Mouse (Mus musculus) right cerebral cortex, postnatal 4 days (tissue): Measurements from ENCODE around the gene 2310011J03Rik.

Source experiments
- DNase-seq: peaks from one replicate; pipeline ENCODE4 v3.0.0-alpha.2; 2022

The 2310011J03Rik gene

GRCm38 (mm10) chr10:80314494-80315001, 5.8 kb downstream of the 2310011J03Rik start:
- peak; percentile 34 for DNase-seq

GRCm38 (mm10) chr10:80313627-80314201, 6.6 kb downstream of the 2310011J03Rik start:
- DNase-seq, result peak; percentile 37

- peak; percentile 26 for DNase-seq
Measured at GRCm38 (mm10) chr10:80312586-80313504, 7.5 kb downstream of the 2310011J03Rik start.

GRCm38 (mm10) chr10:80311560-80311959, 8.8 kb downstream of the 2310011J03Rik start:
- no peak for DNase-seq

GRCm38 (mm10) chr10:80304862-80305261, 15.5 kb downstream of the 2310011J03Rik start:
- DNase-seq, result no peak

- DNase-seq, result no peak
Measured at GRCm38 (mm10) chr10:80304458-80304857, 15.9 kb downstream of the 2310011J03Rik start.

GRCm38 (mm10) chr10:80302471-80302881, 17.9 kb downstream of the 2310011J03Rik start:
- peak; percentile 75 for DNase-seq

GRCm38 (mm10) chr10:80302082-80302355, 18.3 kb downstream of the 2310011J03Rik start:
- no peak for DNase-seq

GRCm38 (mm10) chr10:80301256-80302081, 18.9 kb downstream of the 2310011J03Rik start:
- DNase-seq, result no peak

- DNase-seq, result peak; percentile 71
Measured at GRCm38 (mm10) chr10:80300672-80301181, 19.6 kb downstream of the 2310011J03Rik start.

GRCm38 (mm10) chr10:80299824-80300223, 20.5 kb downstream of the 2310011J03Rik start:
- DNase-seq, result no peak

GRCm38 (mm10) chr10:80299301-80299700, 21.0 kb downstream of the 2310011J03Rik start:
- DNase-seq, result no peak

- DNase-seq, result peak; percentile 95
Measured at GRCm38 (mm10) chr10:80298571-80299281, 21.6 kb downstream of the 2310011J03Rik start.

GRCm38 (mm10) chr10:80297526-80298133, 22.7 kb downstream of the 2310011J03Rik start:
- DNase-seq, result no peak

- DNase-seq, result peak; percentile 30
Measured at GRCm38 (mm10) chr10:80296824-80297223, 23.5 kb downstream of the 2310011J03Rik start.

GRCm38 (mm10) chr10:80295618-80296425, 24.5 kb downstream of the 2310011J03Rik start, which contains the start of gene Apc2:
Gene Apc2, plus strand, starts transcription at chr10:80295977.
- peak; percentile 87 for DNase-seq

GRCm38 (mm10) chr10:80294788-80295303, 25.5 kb downstream of the 2310011J03Rik start:
- peak; percentile 47 for DNase-seq

GRCm38 (mm10) chr10:80294311-80294710, 26.0 kb downstream of the 2310011J03Rik start:
- no peak for DNase-seq

GRCm38 (mm10) chr10:80293325-80293724, 27.0 kb downstream of the 2310011J03Rik start:
- DNase-seq, result no peak
